Mouse (Mus musculus) ES-E14 (cell line): ENCODE results near the gene St6galnac6. TPM values are rescaled to one million over a fixed set of nuclear protein-coding genes. Genes with fewer than 3 reads are reported as not detected.
A peak's percentile ranks its signal among the peaks of the same experiment; 100 is the strongest.

Experiments used
- DNase-seq: peaks from one replicate; pipeline ENCODE4 v3.0.0-alpha.2; 2013; ENCODE audit warnings: low read depth, low spot score
- H3K27ac ChIP-seq: 2 replicates; pipeline ENCODE4 v1.5.1; 2012; ENCODE audit warnings: low read depth, mild to moderate bottlenecking, low read length, moderate library complexity, mixed read lengths; ENCODE audit not compliant: poor library complexity, insufficient read depth, severe bottlenecking
- H3K36me3 ChIP-seq: 2 replicates; pipeline ENCODE4 v1.6.1; 2012; ENCODE audit warnings: mild to moderate bottlenecking, low read length, moderate library complexity, mixed read lengths; ENCODE audit not compliant: control insufficient read depth, poor library complexity, insufficient read depth, severe bottlenecking
- H3K4me1 ChIP-seq, 2 experiments: fragments of 150-350 bp in 1 of 2; sonication (generic) in 1 of 2; 2 replicates each; pipeline ENCODE4 v1.6.1; 2012; ENCODE audit warnings: low read length in 2 of 2, mild to moderate bottlenecking in 1 of 2, mixed read lengths in 1 of 2; ENCODE audit not compliant: control insufficient read depth in 2 of 2, insufficient read depth in 2 of 2, poor library complexity in 1 of 2
- H3K4me3 ChIP-seq, 2 experiments: fragments of 150-350 bp in 1 of 2; sonication (generic) in 1 of 2; 2 replicates each; pipeline ENCODE4 v1.5.1; 2012; ENCODE audit warnings: low read length in 2 of 2, low read depth in 1 of 2, mild to moderate bottlenecking in 1 of 2, mixed read lengths in 1 of 2; ENCODE audit not compliant: insufficient read depth in 1 of 2, poor library complexity in 1 of 2, severe bottlenecking in 1 of 2
- H3K9ac ChIP-seq: 2 replicates; pipeline ENCODE4 v1.6.1; 2012; ENCODE audit warnings: low read depth, mild to moderate bottlenecking, low read length, mixed read lengths; ENCODE audit not compliant: poor library complexity, insufficient read depth, severe bottlenecking
- H3K9me3 ChIP-seq: fragments of 150-350 bp; sonication (generic); 2 replicates; pipeline ENCODE4 v1.6.1; 2012; ENCODE audit warnings: low read depth, mild to moderate bottlenecking, low read length; ENCODE audit not compliant: control insufficient read depth, insufficient read depth
- CHD2 ChIP-seq: IDR thresholded peaks from 2 replicates; pipeline ENCODE4 v1.6.1; 2014; ENCODE audit warnings: mild to moderate bottlenecking, low read depth, low read length, inconsistent platforms
- HCFC1 ChIP-seq: IDR thresholded peaks from 2 replicates; pipeline ENCODE4 v1.6.1; 2012; ENCODE audit warnings: low read length, inconsistent platforms, borderline replicate concordance; ENCODE audit not compliant: insufficient read depth
- MAFK ChIP-seq: IDR thresholded peaks from 2 replicates; pipeline ENCODE4 v1.6.1; 2014; ENCODE audit warnings: mild to moderate bottlenecking, low read depth, low read length, inconsistent platforms; ENCODE audit not compliant: insufficient read depth
- ZC3H11A ChIP-seq: IDR thresholded peaks from 2 replicates; pipeline ENCODE4 v1.6.1; 2012; ENCODE audit warnings: low read depth, mild to moderate bottlenecking, inconsistent platforms, low read length, borderline replicate concordance
- ZNF384 ChIP-seq: IDR thresholded peaks from 2 replicates; pipeline ENCODE4 v1.6.1; 2012; ENCODE audit warnings: low read depth, low read length, inconsistent platforms
- in situ Hi-C, 2 experiments: fragments of 600-800 bp; cut with MboI; formaldehyde crosslinking; loops; one replicate each; pipeline ENCODE4 v1.15.1; 2025; ENCODE audit warnings: low sequenced_read_pairs in 2 of 2, inconsistent platforms in 1 of 2; ENCODE audit not compliant: unreplicated experiment in 2 of 2
- total RNA-seq: library from RNA; depleted of rRNA; stranded (reverse); fragments of 300-350 nt; gene quantifications from 2 replicates; pipeline ENCODE4 v1.2.3, GENCODE M21; 2012

The St6galnac6 gene
- total RNA-seq, 1 experiment, result 18.0 TPM

- in situ Hi-C loops, result no loop called here
- Histone ChIP-seq H3K4me3 (no peak overlapping the region), H3K36me3 (peaks cover 2% of the 10 kb centered on the region; the same call in 1 of the 2 replicates), H3K4me1 (peaks cover 3 to 10% of the 10 kb centered on the region in 2 experiments; a peak in 2 of 4 replicates), H3K27ac (no peak overlapping the region), H3K9ac (no peak overlapping the region), H3K9me3 (no peaks in the 10 kb centered on the region)
- no peak for TF ChIP-seq ZC3H11A
- TF ChIP-seq ZNF384, result no peak
- no peak for TF ChIP-seq CHD2
- TF ChIP-seq HCFC1, result no peak
- TF ChIP-seq MAFK, result no peak
- no peak for DNase-seq
Measured at GRCm38 (mm10) chr2:32644799-32645475, 45.4 kb downstream of the St6galnac6 start.

- H3K27ac ChIP-seq, result no peak overlapping the region
- peaks cover 3 to 6% of the 10 kb centered on the region in 2 experiments; a peak in 2 of 4 replicates for H3K4me1 ChIP-seq
- H3K4me3 ChIP-seq, result no peak overlapping the region
- H3K9me3 ChIP-seq, result no peaks in the 10 kb centered on the region
- no peak for DNase-seq
- no peak overlapping the region for H3K9ac ChIP-seq
- in situ Hi-C loops, result no loop called here
- peaks cover 2% of the 10 kb centered on the region; the same call in 1 of the 2 replicates for H3K36me3 ChIP-seq
- TF ChIP-seq CHD2 (no peak), HCFC1 (no peak), MAFK (no peak), ZNF384 (no peak), ZC3H11A (no peak)
Measured at GRCm38 (mm10) chr2:32645647-32646046, 46.1 kb downstream of the St6galnac6 start.

GRCm38 (mm10) chr2:32646379-32647056, 47.0 kb downstream of the St6galnac6 start, which contains the start of gene Eng:
Gene Eng, plus strand, starts transcription at chr2:32646595.
- Histone ChIP-seq H3K4me1 (peaks cover 3 to 6% of the 10 kb centered on the region in 2 experiments; a peak in 2 of 4 replicates), H3K9me3 (no peaks in the 10 kb centered on the region), H3K36me3 (peaks cover 2% of the 10 kb centered on the region; the same call in 1 of the 2 replicates), H3K9ac (peak within 1 kb of the TSS; percentile 72), H3K27ac (no peak within 1 kb of the TSS), H3K4me3 (peak within 1 kb of the TSS; percentile 67 to 68)
- TF ChIP-seq ZNF384, result no peak
- DNase-seq, result no peak
- in situ Hi-C loops, result no loop called here

GRCm38 (mm10) chr2:32647366-32647765, 47.9 kb downstream of the St6galnac6 start:
- Histone ChIP-seq H3K4me1 (peaks cover 3 to 6% of the 10 kb centered on the region in 2 experiments; a peak in 2 of 4 replicates), H3K9me3 (no peaks in the 10 kb centered on the region), H3K27ac (no peak overlapping the region), H3K9ac (peak overlapping the region; percentile 72; the same call in 1 of the 2 replicates), H3K4me3 (peak overlapping the region; percentile 67 to 68), H3K36me3 (peaks cover 2% of the 10 kb centered on the region; the same call in 1 of the 2 replicates)
- no peak for TF ChIP-seq HCFC1
- no peak for TF ChIP-seq ZC3H11A
- no peak for TF ChIP-seq ZNF384
- TF ChIP-seq MAFK, result no peak
- no peak for TF ChIP-seq CHD2
- in situ Hi-C loops, result no loop called here
- DNase-seq, result no peak
